Mouse (Mus musculus) layer of hippocampus, postnatal 10 days (tissue): Measurements from ENCODE around the gene Zfp706. TPM values are rescaled to one million over a fixed set of nuclear protein-coding genes. Genes with fewer than 3 reads are reported as not detected.
A peak's percentile ranks its signal among the peaks of the same experiment; 100 is the strongest.

ENCODE experiments used
- DNase-seq, 2 experiments: peaks; one replicate each; pipeline ENCODE4 v3.0.0; 2021; ENCODE audit warnings: low spot score in 2 of 2
- long read RNA-seq: library from polyadenylated mRNA; stranded (forward); transcript quantifications from one replicate; pipeline ENCODE4 v2.0.0, GENCODE M21; 2023
- total RNA-seq, 2 experiments: library from RNA; stranded (reverse); gene quantifications; 2 replicates each; pipeline ENCODE4 v1.2.3; 2021

The Zfp706 gene
- total RNA-seq, result 100 to 1,000 TPM; 249 to 317 TPM
- long read RNA-seq, full-length matches to known transcripts, result 622 of 637 reads
- long read RNA-seq, partial matches to known transcripts, result 2 of 637 reads
- long read RNA-seq, other reads (novel, unspliced or antisense), result 13 of 637 reads

DNA sequence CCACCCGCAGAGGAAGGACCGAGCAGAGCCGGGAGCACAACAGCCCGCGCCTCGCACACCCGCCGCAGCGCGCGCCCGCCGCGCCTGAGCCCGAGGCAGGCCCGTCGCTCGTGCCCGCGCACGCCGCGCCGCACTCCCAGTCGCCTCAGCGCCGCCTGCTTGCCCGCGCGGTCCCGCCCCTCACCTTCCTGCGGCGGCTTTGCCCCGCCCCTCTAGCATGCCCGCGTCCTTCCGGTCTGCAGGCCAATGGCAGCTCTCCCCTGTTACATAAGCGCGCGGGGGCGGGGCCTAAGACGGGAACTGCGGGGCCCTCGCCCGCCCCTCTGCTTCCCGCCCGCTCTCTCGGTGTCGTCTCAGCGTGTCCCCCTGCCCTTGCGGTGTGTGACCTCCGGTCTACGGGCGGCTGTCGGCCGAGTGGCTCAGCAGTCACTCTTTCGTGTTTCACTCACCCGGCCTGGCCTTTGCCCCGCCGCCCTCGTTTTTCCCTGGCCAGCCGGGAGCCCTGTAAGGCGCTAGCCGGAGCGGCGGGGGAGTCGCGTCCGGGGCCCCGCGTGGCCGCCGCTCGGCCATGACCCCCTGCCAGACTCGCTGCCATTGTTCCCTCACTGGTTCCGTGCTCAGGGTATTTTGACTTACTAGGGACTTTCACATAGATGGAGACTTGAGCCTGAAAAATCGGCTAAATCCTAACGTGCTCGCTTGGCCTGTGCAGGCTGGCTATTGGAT, at the start of gene Zfp706:
Zfp706 (minus strand) TSS at position 541 of the 726 bp plus-strand sequence.
- DNase-seq, result peak; percentile 98 to 99

DNA sequence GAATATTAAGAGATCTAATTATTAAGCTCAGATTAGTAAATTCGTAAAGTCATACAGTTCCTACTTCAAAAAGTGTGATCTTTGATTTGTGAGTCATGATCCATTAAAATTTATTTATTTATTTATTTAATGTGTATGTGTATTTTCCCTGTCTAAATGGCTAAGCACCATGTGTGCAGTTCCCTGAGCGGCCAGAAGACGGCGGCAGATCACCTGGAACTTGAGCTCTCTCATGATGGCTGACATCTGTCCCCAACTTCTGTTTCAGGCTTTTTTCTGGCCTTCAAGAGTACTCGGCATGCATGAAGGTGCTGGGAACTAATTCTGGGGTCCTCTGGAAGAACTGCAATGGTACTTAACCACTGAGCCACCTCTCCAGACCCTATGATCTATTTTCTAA, 47.0 kb upstream of the Zfp706 start:
- peak in 1 of 2 experiments; percentile 32 for DNase-seq

DNA sequence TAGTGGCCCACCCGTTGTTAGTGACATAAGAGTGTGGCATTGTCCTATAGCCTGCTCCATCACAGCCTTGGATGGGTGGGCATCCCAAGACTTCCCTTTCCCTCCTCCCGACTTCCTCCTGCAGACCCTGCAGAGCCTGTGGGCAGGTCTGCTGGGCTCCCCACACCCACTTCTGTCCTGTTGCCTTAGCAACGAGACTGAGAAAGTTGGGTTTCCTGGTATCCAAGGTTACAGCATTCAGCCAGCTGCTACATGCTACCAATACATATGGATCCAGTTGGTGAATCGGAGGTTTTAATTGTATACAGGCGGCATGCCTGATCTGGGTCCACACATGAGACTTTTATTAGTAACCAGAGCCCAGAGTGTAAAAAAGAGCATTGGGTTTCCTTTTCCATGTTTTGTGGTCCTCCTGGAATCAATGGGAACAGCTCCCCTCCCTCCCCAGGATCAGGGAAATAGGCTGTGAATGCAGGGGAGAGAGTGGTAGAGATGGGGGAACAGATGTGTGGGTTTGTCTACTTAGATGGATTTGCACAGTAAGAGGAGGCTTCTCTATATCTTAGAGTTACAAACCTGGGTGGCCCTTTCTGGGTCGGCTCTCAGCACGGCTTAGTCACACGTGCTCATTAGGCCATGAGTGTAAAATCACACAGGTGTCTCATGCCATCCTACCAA, 45.7 kb upstream of the Zfp706 start:
- peak; percentile 37 to 46 for DNase-seq

DNA sequence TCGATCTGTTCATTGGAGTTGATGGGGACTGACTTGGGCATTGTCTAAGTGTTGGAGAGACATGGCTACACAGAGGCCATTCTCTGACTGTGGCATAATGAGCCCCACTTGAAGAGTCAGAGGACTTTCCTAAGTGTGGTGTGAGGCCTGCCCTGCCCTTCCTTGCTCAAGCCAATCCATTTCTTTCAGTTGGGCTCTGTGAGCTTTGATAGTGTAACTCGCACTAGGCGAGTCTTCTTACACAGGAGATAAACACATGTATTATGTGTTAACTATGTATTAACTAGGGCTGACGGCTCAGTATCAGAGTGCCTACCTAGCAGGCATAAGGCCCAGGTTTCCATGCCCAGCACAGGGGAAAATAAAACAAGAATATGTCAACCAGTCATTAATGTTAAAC, 39.8 kb upstream of the Zfp706 start:
- DNase-seq, result no peak

DNA sequence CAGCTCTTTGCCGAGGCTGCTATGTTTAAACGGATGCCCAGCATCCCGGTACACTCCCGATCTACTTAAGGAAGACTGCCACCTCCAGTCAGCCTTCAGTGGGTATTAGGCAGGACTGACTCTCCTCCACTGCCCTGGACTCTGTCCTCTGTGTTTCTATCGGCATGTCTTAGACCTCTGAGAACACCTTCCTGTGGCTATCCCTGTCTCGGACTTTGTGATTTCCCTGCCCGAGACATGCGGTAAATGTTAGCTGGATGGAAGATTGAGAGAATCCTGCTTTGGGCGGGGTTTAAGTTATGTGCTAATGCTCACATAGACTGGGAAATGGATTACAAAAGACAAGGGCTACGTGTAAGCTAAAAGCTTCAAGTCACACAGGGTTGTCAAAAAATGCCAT, 39.0 kb upstream of the Zfp706 start:
- no peak for DNase-seq

DNA sequence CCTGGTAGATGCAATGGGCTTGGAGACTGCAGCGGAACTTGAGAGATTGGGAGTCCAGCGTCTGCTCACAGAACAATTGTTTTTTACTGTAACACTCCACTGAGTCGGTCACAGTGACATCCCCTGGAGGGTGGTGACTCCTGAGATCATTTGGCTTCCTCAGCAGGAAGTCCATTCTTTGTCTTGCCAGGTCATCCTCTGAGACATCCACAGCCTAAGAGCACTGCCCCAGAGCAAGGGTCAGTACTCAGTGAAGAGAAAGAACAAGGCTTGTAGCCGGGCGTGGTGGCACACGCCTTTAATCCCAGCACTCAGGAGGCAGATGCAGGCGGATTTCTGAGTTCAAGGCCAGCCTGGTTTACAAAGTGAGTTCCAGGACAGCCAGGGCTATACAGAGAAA, 38.6 kb upstream of the Zfp706 start:
- DNase-seq, result no peak

DNA sequence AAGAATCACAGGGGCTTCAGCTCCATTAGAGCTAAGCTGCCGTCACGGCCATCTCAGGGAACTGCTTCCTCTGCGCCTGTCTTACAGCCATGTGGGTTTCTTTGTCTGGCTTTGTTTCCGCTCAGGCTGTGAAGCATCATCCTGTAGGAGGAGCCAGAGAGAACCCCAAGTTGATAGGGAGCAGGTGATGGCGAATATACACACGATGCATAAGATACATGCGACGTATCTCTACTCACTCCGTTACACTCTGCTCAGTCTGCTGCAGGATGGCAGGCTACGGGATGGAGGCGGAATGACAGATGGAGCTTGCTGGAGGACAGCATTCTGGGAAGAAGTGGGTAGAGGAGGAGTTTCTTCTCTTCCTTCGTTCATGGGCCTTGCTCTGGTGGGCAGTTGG, 37.9 kb upstream of the Zfp706 start:
- DNase-seq, result peak in 1 of 2 experiments; percentile 47

DNA sequence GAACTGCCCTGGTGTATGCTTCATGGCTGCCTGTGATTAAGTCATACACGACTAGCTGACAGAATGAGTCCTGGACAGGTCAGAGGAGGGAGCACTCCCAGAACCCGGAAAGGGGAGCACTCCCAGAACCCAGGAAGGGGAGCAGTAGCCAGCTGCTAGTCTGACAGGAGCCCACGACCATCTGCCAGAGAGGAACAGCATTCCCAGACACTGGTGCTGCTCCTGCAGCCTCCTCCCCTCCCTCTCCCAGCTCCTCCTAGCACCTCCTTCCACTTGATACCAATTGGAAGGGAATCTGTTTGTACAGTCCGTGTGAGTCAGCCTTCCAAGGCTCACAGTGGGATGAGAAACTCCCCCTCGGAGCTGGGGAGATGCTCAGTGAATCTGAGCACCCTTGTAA, 35.0 kb upstream of the Zfp706 start:
- peak; percentile 47 to 56 for DNase-seq

DNA sequence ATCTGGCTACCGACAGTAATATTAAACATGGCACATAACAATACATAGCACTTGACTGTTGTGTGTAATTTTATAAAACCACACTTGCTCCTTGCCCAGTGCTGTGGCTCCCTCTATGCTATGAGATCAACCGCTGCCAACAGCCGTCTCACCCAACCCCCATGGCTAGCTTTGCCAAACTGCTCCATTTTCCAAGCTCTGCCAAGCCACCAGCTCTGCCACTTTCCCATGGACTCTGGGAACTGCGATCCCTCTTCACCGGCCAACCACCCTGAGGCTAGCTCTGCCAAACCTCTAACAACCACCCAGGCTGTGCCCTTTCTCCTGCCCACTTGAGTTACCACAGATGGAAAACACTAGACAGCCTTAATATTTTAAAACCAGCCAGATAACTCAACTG, 33.6 kb upstream of the Zfp706 start:
- DNase-seq, result peak; percentile 68 to 78

DNA sequence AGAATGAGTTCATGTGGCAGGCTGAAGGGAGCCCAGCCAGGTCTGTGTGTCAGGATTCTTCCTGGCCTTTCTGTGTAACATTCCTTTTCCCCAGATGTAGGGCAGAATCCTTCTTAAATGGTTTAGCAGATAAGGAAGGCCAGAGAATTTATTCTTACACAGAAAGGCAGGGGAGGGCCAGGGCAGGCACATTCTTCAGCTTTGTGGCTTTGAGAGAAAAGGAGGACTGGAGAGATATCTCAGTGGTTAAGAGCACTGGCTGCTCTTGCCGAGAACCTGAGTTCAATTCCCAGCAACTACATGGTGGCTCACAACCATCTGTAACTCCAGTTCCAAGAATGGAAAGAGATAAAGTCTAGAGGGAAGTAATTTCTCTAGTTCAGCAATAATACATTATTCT, 31.1 kb upstream of the Zfp706 start:
- DNase-seq, result no peak

DNA sequence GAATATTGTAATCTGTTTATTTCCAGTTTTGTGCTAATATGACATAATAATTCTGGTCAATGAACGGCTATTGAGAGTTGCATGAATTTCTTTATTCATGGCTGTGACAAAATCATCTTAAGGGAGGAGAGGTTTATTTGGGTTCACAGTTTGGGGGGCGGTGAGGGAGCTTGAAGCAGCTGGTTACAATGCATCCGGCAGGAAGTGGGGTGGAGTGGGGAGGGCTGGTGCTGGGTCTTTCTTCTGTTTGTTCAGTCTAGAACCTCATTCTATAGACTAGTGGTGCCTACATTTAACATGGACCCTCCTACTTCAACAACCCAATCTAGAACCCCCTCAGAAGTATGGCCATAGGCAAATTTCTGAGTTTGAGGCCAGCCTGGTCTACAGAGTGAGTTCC, 30.1 kb upstream of the Zfp706 start:
- no peak for DNase-seq

DNA sequence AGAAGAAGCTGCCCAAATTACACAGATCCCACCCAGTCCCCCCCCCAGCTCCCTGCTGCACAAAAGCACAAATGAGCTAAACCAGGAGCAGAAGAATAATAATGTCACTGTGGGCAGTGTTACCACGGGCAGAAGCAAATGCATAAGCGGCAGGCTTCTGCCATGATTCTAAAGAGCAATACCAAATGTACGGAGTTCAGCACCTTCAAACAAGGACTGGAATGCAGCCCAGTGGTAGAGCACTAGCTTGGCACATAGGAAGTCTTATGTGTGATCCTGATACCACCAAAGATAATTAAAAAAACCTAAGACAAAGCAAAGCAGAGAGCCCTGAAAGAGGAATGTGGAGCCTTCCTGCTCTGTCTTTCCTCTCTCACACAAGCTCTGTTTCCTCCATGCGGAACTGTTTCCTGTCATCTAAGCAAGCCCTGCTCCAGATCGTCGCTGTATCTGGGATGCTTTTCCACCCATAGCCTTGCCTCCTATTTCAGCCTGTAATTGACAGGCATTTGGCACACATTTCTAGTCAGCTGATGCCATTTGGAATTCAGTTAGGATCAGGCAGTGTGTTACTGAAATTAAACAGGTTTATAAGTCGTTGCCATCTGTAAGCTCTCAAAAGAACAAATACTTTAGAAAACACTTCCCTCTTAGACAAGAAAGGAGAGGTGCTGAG, 29.0 kb upstream of the Zfp706 start:
- peak; percentile 51 to 59 for DNase-seq

DNA sequence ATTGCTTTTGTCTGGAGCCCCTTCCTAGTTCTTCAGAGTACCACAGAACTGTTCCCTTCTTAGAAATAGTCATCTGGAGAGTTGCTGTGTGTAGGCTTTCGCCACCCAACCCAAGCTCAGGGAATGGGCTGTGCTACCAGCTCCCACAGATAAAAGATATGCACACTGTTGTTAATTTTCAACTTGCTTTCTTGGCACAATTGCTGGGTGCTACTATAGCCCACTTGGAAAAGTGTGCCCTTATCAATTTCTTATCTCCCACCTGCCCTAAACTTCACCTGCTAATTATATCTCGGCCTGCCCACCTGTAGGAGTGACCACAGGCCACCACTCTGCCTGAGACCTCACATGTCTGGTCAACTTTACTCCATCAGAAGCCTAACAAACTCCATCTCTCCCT, 26.6 kb upstream of the Zfp706 start:
- DNase-seq, result no peak

DNA sequence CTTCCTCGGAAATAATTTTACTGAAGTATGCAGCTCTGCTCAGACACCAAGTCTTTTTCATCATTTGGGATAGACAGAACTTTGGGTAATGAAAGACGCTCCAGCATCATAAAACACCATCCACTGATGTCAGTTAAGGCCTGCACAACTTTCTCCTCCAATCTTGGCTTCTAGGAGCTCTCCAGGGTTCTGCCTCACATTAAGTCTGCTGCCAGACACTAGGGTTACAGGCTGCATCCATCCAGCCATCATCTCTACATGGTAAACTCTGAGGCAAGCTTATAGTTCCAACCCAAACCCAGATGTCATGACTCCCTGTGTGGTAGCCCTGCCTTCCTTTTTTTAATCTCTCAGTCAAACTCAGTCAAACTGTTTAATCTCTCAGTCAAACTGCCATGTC, 25.9 kb upstream of the Zfp706 start:
- no peak for DNase-seq

DNA sequence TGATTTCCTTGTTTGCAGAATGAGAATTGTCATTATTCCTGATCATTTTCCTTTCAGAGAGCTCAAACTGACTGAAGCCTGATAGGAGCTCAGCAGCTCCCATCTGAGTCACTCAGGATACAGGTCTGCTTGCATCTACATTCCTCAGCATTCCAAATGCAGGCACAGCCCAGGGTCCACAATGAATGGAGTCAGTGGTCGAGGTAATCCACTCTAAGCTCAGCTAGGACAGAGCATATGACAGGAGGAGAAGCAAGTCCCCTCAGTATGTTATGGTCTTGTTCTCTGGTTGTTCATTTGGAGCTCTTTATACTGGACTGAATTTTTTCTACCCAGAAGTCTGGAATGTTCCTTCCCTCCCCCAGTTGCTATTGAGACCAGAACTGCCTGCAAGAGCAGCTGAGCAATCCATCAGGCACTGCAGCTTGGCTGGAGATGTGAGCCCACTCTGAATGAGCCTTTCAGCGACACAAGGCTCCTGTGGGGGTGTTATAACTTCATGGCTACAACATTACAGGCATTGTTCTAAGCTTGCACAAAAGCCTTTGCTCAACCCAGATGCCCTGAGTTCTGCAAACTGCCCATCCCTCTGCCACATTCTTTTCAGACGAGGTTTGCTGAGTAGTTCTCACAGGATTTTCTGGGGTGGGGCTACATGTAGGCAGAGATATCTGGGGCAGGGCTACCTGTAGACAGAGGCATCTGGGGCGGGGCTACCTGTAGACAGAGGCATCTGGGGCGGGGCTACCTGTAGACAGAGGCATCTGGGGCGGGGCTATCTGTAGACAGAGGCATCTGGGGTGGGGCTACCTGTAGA, 24.0 kb upstream of the Zfp706 start:
- peak; percentile 60 to 63 for DNase-seq

DNA sequence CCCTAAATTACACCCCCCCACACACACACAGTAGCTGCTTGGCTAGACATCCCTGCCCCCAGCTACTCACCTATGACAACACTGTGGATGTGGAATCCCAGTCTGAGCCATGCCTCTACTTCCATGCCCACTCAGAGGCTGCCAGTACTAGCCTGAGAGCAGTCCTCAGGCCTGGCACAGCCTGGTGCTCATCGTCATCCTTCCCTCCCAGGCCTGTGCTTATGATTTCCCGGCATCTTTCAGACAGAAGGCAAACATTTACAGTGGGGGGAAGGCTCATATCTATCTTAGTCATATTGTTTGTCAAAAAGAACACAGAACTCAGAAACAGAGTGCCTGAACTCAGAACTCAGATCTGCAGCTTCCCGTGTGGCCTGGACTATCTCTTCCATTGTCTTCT, 23.4 kb upstream of the Zfp706 start:
- DNase-seq, result peak in 1 of 2 experiments; percentile 17

DNA sequence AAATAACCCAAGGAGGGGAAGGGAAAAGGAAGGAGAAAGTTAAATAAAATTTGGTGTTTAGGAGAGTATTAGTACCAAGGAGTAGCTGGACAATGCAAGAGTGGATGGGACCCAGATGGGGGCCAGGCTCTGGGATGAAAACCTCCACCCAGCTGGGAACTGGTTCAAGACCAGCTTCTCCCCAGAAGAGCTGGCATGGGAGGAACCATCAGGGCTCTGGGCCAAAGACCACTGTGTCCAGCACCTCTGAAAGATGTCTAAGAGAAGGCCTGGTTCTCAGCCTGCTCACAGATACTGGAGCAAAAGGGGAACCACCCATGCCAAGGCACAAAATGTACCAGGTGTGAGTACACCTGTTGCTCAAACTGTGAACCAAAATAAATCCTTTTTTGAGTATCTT, 20.4 kb upstream of the Zfp706 start:
- DNase-seq, result peak in 1 of 2 experiments; percentile 23

DNA sequence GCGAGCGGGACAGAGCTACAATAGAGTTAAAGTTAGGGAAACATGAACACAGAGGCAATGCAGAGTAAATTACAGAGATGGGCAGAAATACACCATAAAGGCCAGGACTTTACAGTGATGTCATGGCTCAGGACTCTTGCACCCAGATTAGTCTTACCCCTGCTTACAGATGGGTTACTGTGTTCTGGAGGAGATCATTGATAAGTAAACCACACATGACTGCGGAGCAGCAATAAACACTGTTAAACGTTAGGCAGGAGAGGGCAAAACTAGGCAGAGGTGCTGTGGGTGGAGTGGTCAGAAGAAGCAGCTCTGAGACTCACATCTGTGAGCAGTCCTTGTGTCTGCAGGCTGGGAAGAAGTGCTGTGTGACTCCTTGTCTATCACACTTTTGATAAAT, 18.9 kb upstream of the Zfp706 start:
- no peak for DNase-seq

DNA sequence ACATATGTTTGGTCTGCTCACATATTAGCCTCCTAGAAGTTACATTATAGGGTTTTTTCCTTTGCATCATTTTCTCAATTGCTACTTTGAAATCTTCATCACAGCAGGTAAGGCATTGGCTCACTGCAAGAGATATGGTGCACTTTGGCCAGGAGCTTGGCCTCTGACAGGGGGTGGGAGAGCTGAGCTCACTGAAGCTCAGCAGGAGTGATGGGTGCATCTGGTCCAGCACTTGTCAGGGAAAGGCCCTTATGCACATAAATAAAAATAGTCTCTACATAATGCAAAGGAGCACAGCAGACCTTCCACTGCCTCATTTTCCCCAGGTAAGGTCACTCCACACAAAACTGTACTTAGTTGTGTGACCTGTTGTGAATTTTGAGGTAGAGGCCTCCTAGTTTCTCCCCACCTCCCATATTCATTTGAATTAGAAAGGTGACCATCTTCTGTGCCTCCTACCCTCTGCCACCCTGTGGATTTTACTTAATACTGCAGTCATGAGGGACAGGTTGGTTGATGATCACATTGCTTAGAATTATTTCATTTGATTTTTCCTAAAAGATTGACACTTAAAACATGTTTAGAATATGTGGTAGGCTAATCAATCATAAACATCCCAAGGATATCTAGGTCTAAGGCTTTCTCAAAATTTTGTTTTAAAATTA, 13.1 kb upstream of the Zfp706 start:
- DNase-seq, result no peak

DNA sequence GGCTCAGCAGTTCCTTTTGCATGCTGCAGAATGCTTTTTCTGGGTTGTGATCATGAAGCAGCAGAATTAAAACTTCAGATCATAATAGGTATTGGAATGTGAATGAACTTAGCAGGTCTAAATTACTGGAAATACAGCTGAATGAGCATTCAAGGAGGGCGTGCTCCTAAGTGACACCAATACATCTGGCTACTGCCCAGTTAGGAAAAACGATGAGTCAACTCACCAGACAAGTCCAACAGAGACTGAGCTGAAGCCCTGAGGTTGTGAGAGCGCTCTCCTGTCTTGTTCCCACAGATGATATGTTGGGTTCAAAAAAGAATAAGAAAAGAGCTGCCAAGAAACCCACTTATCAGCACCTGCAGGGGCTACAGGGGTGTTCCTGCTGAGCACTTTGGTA, 11.9 kb upstream of the Zfp706 start:
- DNase-seq, result no peak

DNA sequence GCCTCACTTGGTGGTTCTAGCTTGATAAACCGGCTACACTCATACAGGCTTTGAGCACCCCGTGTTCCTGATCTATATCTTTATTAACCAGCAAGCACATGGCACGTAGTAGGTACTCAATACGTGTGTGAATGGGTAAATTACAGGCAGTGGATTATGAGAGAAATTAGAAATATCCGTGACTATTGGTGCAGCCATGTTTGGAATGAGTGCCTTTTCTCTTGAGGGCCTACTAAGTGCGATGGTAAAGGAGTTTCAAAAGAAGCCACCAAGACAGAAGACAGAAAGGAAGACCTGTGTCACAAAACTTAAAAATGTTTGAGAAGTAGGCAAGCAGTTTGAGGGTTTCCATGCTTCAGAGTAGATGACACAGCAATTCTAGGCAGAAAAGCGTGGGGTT, 4.3 kb upstream of the Zfp706 start:
- no peak for DNase-seq
